Mouse (Mus musculus) activated CD4-positive, CD25-positive, alpha-beta regulatory T cell, adult 4 months (primary cell): ENCODE data around the gene 4930524J08Rik. TPM values are rescaled to one million over a fixed set of nuclear protein-coding genes. Genes with fewer than 3 reads are reported as not detected.

Experiments
- ATAC-seq: one replicate; pipeline ENCODE4 v1.8.0; 2017
- polyA plus RNA-seq, 2 experiments: library from polyadenylated mRNA; unstranded; fragments of 100-300 nt; shearing (Covaris generic); gene quantifications; one replicate each; pipeline ENCODE4 v1.2.1; 2017

The 4930524J08Rik gene
- polyA plus RNA-seq, 2 experiments from 2014 or later = not detected

DNA sequence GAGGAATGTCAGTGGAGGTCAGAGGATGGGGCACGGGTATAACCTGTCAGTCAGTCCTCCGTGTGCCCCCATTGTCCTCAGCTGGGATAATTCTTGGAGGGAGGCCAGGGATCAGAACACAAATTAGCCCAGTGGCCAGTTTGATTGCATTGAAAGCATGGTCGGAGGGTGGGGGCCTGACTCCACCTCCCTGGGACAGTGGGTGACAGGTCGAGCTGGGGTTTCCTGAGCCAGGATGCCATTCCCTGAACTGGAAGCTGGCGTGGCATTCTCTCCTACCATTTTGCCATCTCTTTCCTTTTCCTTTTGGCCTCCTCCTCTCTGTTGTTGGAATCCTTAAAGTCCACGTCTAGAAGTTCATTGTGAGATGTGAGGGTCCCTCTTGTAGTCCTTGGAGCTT lies 27.0 kb downstream of the 4930524J08Rik start:
- no peak for ATAC-seq

GRCm38 (mm10) chr5:100006324-100007039 lies 27.6 kb downstream of the 4930524J08Rik start:
- ATAC-seq = no peak

GRCm38 (mm10) chr5:100007040-100007375 lies 28.1 kb downstream of the 4930524J08Rik start:
- no peak for ATAC-seq

DNA sequence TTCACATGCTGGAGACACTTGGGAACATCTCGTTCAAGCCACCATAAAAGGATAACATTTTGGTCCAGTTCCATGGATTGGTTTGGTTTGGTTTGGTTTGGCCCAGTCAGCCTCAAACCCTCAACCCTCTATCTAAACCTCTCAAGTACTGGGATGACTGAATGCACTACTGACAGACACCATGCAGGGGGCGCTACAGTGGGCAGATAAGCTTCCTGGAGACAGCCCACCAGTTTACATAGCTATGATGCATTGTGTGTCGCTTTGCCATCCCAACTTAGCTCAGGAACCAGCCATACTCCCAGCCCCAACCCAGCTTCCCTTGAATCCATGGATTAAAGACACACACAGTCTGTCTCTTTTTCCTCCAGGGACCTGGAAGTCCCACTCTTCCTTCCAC lies 29.6 kb downstream of the 4930524J08Rik start:
- no peak for ATAC-seq

DNA sequence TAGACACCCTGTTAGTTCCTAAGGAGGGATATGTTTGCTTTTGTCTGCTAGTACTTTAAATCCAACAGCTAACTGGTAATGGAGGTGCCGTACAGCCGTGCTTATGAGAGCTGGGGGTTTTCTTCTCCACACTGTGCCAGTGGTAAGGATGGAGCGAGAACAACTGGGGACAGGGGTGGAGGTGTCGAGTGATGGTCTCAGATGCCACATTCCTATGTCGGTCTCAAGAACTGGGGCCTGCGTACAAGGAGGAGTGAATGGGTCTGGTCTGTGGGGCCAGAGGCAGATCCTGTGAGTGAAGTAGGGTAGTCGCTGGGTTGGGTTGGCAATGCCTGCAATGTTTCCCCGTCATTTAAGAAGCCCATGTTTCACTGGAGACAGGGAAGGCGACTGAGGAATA lies 33.7 kb downstream of the 4930524J08Rik start:
- ATAC-seq = no peak

GRCm38 (mm10) chr5:100020089-100020488 lies 41.2 kb downstream of the 4930524J08Rik start:
- no peak for ATAC-seq

GRCm38 (mm10) chr5:100024403-100024802 lies 45.5 kb downstream of the 4930524J08Rik start:
- no peak for ATAC-seq

DNA sequence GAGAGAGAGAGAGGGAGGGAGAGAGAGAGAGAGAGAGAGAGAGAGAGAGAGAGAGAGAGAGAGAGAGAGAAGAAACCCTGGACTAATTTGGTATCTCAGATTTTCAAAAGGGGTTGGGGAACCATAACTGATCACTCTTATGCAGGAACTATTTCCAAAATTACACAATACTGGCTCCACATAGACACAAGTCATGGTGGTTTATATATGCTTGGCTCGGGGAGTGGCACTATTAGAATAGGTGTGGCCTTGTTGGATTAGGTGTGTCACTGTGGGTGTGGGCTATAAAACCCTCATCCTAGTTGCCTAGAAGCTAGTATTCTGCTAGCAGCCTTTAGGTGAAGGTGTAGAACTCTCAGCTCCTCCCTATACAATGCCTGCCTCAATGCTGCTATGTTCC lies 46.0 kb downstream of the 4930524J08Rik start:
- ATAC-seq = no peak

Other genes with a start within 250 kb of the 4930524J08Rik start
- 1 to 10 TPM; 2.0 to 4.9 TPM for gene Rasgef1b, start 250.0 kb upstream of the 4930524J08Rik start, polyA plus RNA-seq
- not detected for gene Vamp9, start 72.8 kb upstream of the 4930524J08Rik start, polyA plus RNA-seq
- gene Hnrnpd, start 123 bp upstream of the 4930524J08Rik start, polyA plus RNA-seq = 10 to 100 TPM; 36.0 to 66.4 TPM
- 100 to 1,000 TPM; 105 to 110 TPM for gene Hnrnpdl, start 60.6 kb downstream of the 4930524J08Rik start, polyA plus RNA-seq
- 10 to 100 TPM; 31.5 to 33.1 TPM for gene Enoph1, start 60.9 kb downstream of the 4930524J08Rik start, polyA plus RNA-seq
- not detected for gene Tmem150c, start 180.7 kb downstream of the 4930524J08Rik start, polyA plus RNA-seq